Mouse (Mus musculus): Measurements from ENCODE around the gene Eno4. TPM values are rescaled to one million over a fixed set of nuclear protein-coding genes. Genes with fewer than 3 reads are reported as not detected.

Eno4 gene
- polyA plus RNA-seq, 2 experiments = 0.03 TPM; not detected in 1

- H3K36me3 ChIP-seq (replicated peaks; ENCODE audit: control insufficient read depth, insufficient read depth, low read depth) = no peaks in the 10 kb centered on the region
- no peak for ATAC-seq (ENCODE audit: insufficient read depth)
Measured at GRCm38 (mm10) chr19:58913301-58913700, 29.9 kb upstream of the Eno4 start.

GRCm38 (mm10) chr19:58918597-58918996, 24.6 kb upstream of the Eno4 start:
- no peak for ATAC-seq (ENCODE audit: insufficient read depth)
- 0 out of 4 replicates have a peak overlapping the region, but pooled peaks of 1 of the 2 experiments have one; percentile 11 for H3K4me3 ChIP-seq (ENCODE audit: insufficient read depth in 1 of 2, low read depth in 2 of 2, low read length in 2 of 2)
- no peaks in the 10 kb centered on the region for H3K4me1 ChIP-seq (replicated peaks; ENCODE audit: control insufficient read depth in 2 of 2, insufficient read depth in 2 of 2, low read length in 1 of 2)
- no peaks in the 10 kb centered on the region for H3K36me3 ChIP-seq (replicated peaks; ENCODE audit: control insufficient read depth, insufficient read depth, low read depth)
- peak; percentile 2; the same call in 1 of the 2 replicates for TF ChIP-seq CTCF (IDR thresholded peaks at IDR 0.05; ENCODE audit: low read depth)
- no peak for TF ChIP-seq EP300 (IDR thresholded peaks at IDR 0.05; ENCODE audit: low read depth)
- no peak for DNase-seq (ENCODE audit: low read depth in 3 of 3, low spot score in 3 of 3)
- H3K27me3 ChIP-seq (ENCODE audit: control insufficient read depth, insufficient read depth, low read length) = no peaks in the 10 kb centered on the region
- H3K9me3 ChIP-seq (ENCODE audit: control insufficient read depth, low read length) = no peaks in the 10 kb centered on the region
- WGBS (ENCODE audit: insufficient replicate concordance) = 11% methylated on average over 11 of the region's 11 CpGs
- H3K4me2 ChIP-seq (ENCODE audit: low read depth) = peak overlapping the region; percentile 33
- no peak overlapping the region for H3K27ac ChIP-seq
- H3K9ac ChIP-seq (replicated peaks) = no peak overlapping the region

More at GRCm38 (mm10) chr19:58913301-58913700, 29.9 kb upstream of the Eno4 start:
- TF ChIP-seq CTCF (IDR thresholded peaks at IDR 0.05; ENCODE audit: low read depth) = no peak
- no peak for TF ChIP-seq EP300 (IDR thresholded peaks at IDR 0.05; ENCODE audit: low read depth)
- Histone ChIP-seq H3K4me1 (replicated peaks; ENCODE audit: control insufficient read depth in 2 of 2, insufficient read depth in 2 of 2, low read length in 1 of 2) (0 out of 4 replicates have a peak, but pooled peaks cover 0 to under 1% of the 10 kb centered on the region in 2 experiments), H3K4me2 (ENCODE audit: low read depth) (no peak overlapping the region), H3K9me3 (ENCODE audit: control insufficient read depth, low read length) (no peaks in the 10 kb centered on the region), H3K27me3 (ENCODE audit: control insufficient read depth, insufficient read depth, low read length) (no peaks in the 10 kb centered on the region), H3K4me3 (ENCODE audit: insufficient read depth in 1 of 2, low read depth in 2 of 2, low read length in 2 of 2) (no peak overlapping the region), H3K27ac (no peak overlapping the region), H3K9ac (replicated peaks) (no peak overlapping the region)
- no peak for DNase-seq (ENCODE audit: low read depth in 3 of 3, low spot score in 3 of 3)
- WGBS (ENCODE audit: insufficient replicate concordance) = 63% methylated on average over 6 of the region's 6 CpGs

- Histone ChIP-seq H3K9ac (replicated peaks) (no peak overlapping the region), H3K4me3 (ENCODE audit: insufficient read depth in 1 of 2, low read depth in 2 of 2, low read length in 2 of 2) (no peak overlapping the region), H3K9me3 (ENCODE audit: control insufficient read depth, low read length) (no peaks in the 10 kb centered on the region), H3K4me1 (replicated peaks; ENCODE audit: control insufficient read depth in 2 of 2, insufficient read depth in 2 of 2, low read length in 1 of 2) (no peaks in the 10 kb centered on the region), H3K27ac (no peak overlapping the region), H3K36me3 (replicated peaks; ENCODE audit: control insufficient read depth, insufficient read depth, low read depth) (no peaks in the 10 kb centered on the region), H3K27me3 (ENCODE audit: control insufficient read depth, insufficient read depth, low read length) (no peaks in the 10 kb centered on the region), H3K4me2 (ENCODE audit: low read depth) (peak overlapping the region; percentile 33)
- no peak for DNase-seq (ENCODE audit: low read depth in 3 of 3, low spot score in 3 of 3)
- TF ChIP-seq CTCF (IDR thresholded peaks at IDR 0.05; ENCODE audit: low read depth) (no peak), EP300 (IDR thresholded peaks at IDR 0.05; ENCODE audit: low read depth) (no peak)
- ATAC-seq (ENCODE audit: insufficient read depth) = no peak
- WGBS (ENCODE audit: insufficient replicate concordance) = 33% methylated on average over 7 of the region's 7 CpGs
Measured at GRCm38 (mm10) chr19:58919148-58919547, 24.1 kb upstream of the Eno4 start.

- H3K27me3 ChIP-seq (ENCODE audit: control insufficient read depth, insufficient read depth, low read length) = no peaks in the 10 kb centered on the region
- DNase-seq (ENCODE audit: low read depth in 3 of 3, low spot score in 3 of 3) (no peak), ATAC-seq (ENCODE audit: insufficient read depth) (no peak)
- TF ChIP-seq CTCF (IDR thresholded peaks at IDR 0.05; ENCODE audit: low read depth) (no peak), EP300 (IDR thresholded peaks at IDR 0.05; ENCODE audit: low read depth) (no peak)
- H3K4me2 ChIP-seq (ENCODE audit: low read depth) = no peak overlapping the region
- no peaks in the 10 kb centered on the region for H3K9me3 ChIP-seq (ENCODE audit: control insufficient read depth, low read length)
- no peak overlapping the region for H3K4me3 ChIP-seq (ENCODE audit: insufficient read depth in 1 of 2, low read depth in 2 of 2, low read length in 2 of 2)
- H3K36me3 ChIP-seq (replicated peaks; ENCODE audit: control insufficient read depth, insufficient read depth, low read depth) = no peaks in the 10 kb centered on the region
- H3K4me1 ChIP-seq (replicated peaks; ENCODE audit: control insufficient read depth in 2 of 2, insufficient read depth in 2 of 2, low read length in 1 of 2) = no peaks in the 10 kb centered on the region
- H3K27ac ChIP-seq = no peak overlapping the region
- H3K9ac ChIP-seq (replicated peaks) = no peak overlapping the region
- WGBS (ENCODE audit: insufficient replicate concordance) = 42% methylated on average over 16 of the region's 16 CpGs
Measured at GRCm38 (mm10) chr19:58931081-58931800, 12.0 kb upstream of the Eno4 start.

- ATAC-seq (ENCODE audit: insufficient read depth) (no peak), DNase-seq (ENCODE audit: low read depth in 3 of 3, low spot score in 3 of 3) (no peak)
- 33% methylated on average over 4 of the region's 4 CpGs for WGBS (ENCODE audit: insufficient replicate concordance)
Measured at GRCm38 (mm10) chr19:58933062-58933461, 10.2 kb upstream of the Eno4 start.

More at GRCm38 (mm10) chr19:58933062-58933461, 10.2 kb upstream of the Eno4 start:
- no peak overlapping the region for H3K4me3 ChIP-seq (ENCODE audit: insufficient read depth in 1 of 2, low read depth in 2 of 2, low read length in 2 of 2)
- H3K9ac ChIP-seq (replicated peaks) = no peak overlapping the region
- H3K4me1 ChIP-seq (replicated peaks; ENCODE audit: control insufficient read depth in 2 of 2, insufficient read depth in 2 of 2, low read length in 1 of 2) = no peaks in the 10 kb centered on the region
- no peaks in the 10 kb centered on the region for H3K27me3 ChIP-seq (ENCODE audit: control insufficient read depth, insufficient read depth, low read length)
- H3K9me3 ChIP-seq (ENCODE audit: control insufficient read depth, low read length) = no peaks in the 10 kb centered on the region
- H3K27ac ChIP-seq = no peak overlapping the region
- TF ChIP-seq CTCF (IDR thresholded peaks at IDR 0.05; ENCODE audit: low read depth) = no peak
- TF ChIP-seq EP300 (IDR thresholded peaks at IDR 0.05; ENCODE audit: low read depth) = no peak
- no peaks in the 10 kb centered on the region for H3K36me3 ChIP-seq (replicated peaks; ENCODE audit: control insufficient read depth, insufficient read depth, low read depth)
- no peak overlapping the region for H3K4me2 ChIP-seq (ENCODE audit: low read depth)

All from liver, embryonic 14.5 days (tissue).